Mouse (Mus musculus) liver, adult 2 months (tissue): ENCODE measurements at regions not wholly inside any gene's neighbourhood (a gene's known extent, or its start where the extent isn't known, plus 50 kb on each side); places are given as distances from the start of the nearest gene placed in this dataset.

Source experiments
- CTCF ChIP-seq: fragments of 200-500 bp; IDR thresholded peaks from 2 replicates; pipeline ENCODE4 v1.5.1; 2011; ENCODE audit warnings: low read depth, low read length, control low read depth
- POLR2A ChIP-seq: fragments of 200-500 bp; IDR thresholded peaks from 2 replicates; pipeline ENCODE4 v1.6.1; 2011; ENCODE audit warnings: low read length, control low read depth; ENCODE audit not compliant: insufficient read depth; ENCODE audit errors: extremely low read depth

GRCm38 (mm10) chr6:143518476-143518875 is 351.5 kb downstream of the Etnk1 start:
- no peak for TF ChIP-seq CTCF
- TF ChIP-seq POLR2A, result no peak
